Mouse (Mus musculus) thymus, adult 2 months (tissue): ENCODE results near the gene Keg1. TPM values are rescaled to one million over a fixed set of nuclear protein-coding genes. Genes with fewer than 3 reads are reported as not detected.
"Not testable (repeated sequence)": the region's sequence is repeated elsewhere in the genome, so short reads cannot be mapped to it uniquely, and the experiment has no call there.

ENCODE experiments used
- DNase-seq: peaks from one replicate; pipeline ENCODE4 v3.0.0; 2021
- H3K27ac ChIP-seq: fragments of 200-500 bp; 2 replicates; pipeline ENCODE4 v1.5.1; 2012; ENCODE audit warnings: low read length, control low read depth; ENCODE audit not compliant: control insufficient read depth, insufficient read depth
- H3K27me3 ChIP-seq: fragments of 200-500 bp; 2 replicates; pipeline ENCODE4 v1.6.1; 2012; ENCODE audit warnings: mild to moderate bottlenecking, low read length, moderate library complexity, mixed read lengths; ENCODE audit not compliant: control insufficient read depth, insufficient read depth
- H3K36me3 ChIP-seq: fragments of 200-500 bp; 2 replicates; pipeline ENCODE4 v1.6.1; 2012; ENCODE audit warnings: mild to moderate bottlenecking, low read length, moderate library complexity; ENCODE audit not compliant: control insufficient read depth, insufficient read depth
- H3K4me1 ChIP-seq: fragments of 200-500 bp; replicated peaks from 2 replicates; pipeline ENCODE4 v1.6.1; 2012; ENCODE audit warnings: low read length; ENCODE audit not compliant: control insufficient read depth, insufficient read depth
- H3K4me3 ChIP-seq: fragments of 200-500 bp; 2 replicates; pipeline ENCODE4 v1.5.1; 2012; ENCODE audit warnings: mild to moderate bottlenecking, low read length, control low read depth, moderate library complexity; ENCODE audit not compliant: control insufficient read depth, insufficient read depth
- CTCF ChIP-seq: fragments of 200-500 bp; IDR thresholded peaks from 2 replicates; pipeline ENCODE4 v1.5.1; 2012; ENCODE audit warnings: mild to moderate bottlenecking, control low read depth, low read length, moderate library complexity, borderline replicate concordance; ENCODE audit not compliant: control insufficient read depth, poor library complexity, insufficient read depth; ENCODE audit errors: extremely low read depth
- POLR2A ChIP-seq: fragments of 200-500 bp; IDR thresholded peaks from 2 replicates; pipeline ENCODE4 v1.6.1; 2012; ENCODE audit warnings: mild to moderate bottlenecking, low read length, control low read depth, moderate library complexity; ENCODE audit not compliant: control insufficient read depth, poor library complexity, insufficient read depth; ENCODE audit errors: extremely low read depth
- WGBS: fragments of 180-500 bp; shearing (Covaris S2); methylation state at CpG from one replicate; pipeline ENCODE4 v1.1.7; 2018; 5-methylcytosine and 5-hydroxymethylcytosine counted together
- polyA plus RNA-seq: library from polyadenylated mRNA; depleted of rRNA; stranded (reverse); fragments of >200 nt; gene quantifications from 2 replicates; pipeline ENCODE4 v1.2.3, GENCODE M21; 2012; rRNA removed

The Keg1 gene
- polyA plus RNA-seq, result 0.09 and 0.34 TPM in 2 replicates

DNA sequence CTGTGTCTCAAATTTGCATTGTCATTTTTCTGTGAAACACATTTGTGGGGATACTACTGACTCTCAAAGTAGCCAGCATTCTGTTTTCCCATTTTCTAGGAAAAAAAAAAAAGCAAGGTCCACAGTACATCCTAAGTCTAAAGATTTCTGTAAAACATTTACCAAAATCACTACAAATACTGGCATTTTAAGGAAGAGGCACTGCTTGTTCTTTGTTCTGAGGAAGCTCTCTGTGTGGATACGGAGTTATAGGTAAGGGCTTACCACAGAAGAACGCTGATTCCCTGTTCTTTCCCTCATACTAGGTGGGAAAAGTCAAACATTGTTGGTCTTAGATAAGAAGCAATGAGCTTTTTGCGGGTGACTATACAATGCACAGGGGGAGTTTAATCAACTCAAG, at the start of gene Keg1:
Gene Keg1, plus strand, starts transcription at position 197 of the 400 bp plus-strand sequence.
- Histone ChIP-seq H3K4me1 (no peaks in the 10 kb centered on the region), H3K36me3 (no peaks in the 10 kb centered on the region), H3K4me3 (no peak within 1 kb of the TSS), H3K27ac (no peak within 1 kb of the TSS), H3K27me3 (no peaks in the 10 kb centered on the region)
- DNase-seq, result no peak
- TF ChIP-seq CTCF (no peak), POLR2A (no peak)
- WGBS, result 85% methylated on average over 3 of the region's 3 CpGs

DNA sequence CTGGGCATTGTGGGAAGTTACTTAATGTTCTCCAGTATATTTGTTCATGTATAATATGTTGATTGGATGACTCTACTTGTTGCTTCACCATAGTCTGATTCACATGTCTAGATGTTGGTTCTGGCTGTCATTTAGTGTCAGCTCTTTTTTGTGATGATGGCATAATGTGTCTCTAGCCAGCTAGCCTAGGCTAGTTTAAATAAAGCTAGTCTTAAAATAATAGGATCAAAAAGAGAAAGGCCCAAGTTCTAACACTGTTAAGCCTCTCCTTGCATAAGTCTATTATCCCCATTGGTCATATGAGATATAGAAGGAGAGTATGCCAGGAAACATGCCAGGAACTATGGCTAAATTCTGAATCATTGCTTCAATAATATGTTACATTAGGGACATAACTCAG, 46.1 kb upstream of the Keg1 start:
- DNase-seq, result no peak
- Histone ChIP-seq H3K27ac (no peak overlapping the region), H3K36me3 (no peaks in the 10 kb centered on the region), H3K4me1 (no peaks in the 10 kb centered on the region), H3K4me3 (no peak overlapping the region), H3K27me3 (no peaks in the 10 kb centered on the region)
- TF ChIP-seq POLR2A (no peak), CTCF (no peak)

DNA sequence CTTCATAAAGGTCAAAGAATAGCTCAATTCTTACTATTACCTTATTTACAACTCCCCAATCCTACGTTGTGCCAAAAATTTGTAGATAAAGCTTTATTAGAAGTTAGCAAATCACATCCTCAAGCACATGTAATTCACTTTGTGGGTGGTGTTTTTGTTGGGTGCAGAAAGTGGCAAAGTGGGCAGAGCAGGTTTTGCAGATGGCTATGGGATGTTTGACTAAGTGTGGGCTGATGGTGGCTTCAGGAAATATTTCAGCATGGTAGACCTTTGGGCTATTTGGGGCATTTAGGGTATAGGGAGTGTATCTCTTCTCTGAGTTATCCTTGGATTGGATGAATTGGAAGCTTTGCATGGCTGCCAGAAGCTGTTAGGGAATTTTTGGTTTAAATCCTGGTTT, 29.4 kb upstream of the Keg1 start:
- no peak overlapping the region for H3K27ac ChIP-seq
- H3K4me3 ChIP-seq, result no peak overlapping the region
- no peaks in the 10 kb centered on the region for H3K27me3 ChIP-seq
- H3K4me1 ChIP-seq, result no peaks in the 10 kb centered on the region
- no peak for DNase-seq
- no peak for TF ChIP-seq CTCF
- no peak for TF ChIP-seq POLR2A
- H3K36me3 ChIP-seq, result no peaks in the 10 kb centered on the region
- 72% methylated on average over 1 of the region's 1 CpGs for WGBS

DNA sequence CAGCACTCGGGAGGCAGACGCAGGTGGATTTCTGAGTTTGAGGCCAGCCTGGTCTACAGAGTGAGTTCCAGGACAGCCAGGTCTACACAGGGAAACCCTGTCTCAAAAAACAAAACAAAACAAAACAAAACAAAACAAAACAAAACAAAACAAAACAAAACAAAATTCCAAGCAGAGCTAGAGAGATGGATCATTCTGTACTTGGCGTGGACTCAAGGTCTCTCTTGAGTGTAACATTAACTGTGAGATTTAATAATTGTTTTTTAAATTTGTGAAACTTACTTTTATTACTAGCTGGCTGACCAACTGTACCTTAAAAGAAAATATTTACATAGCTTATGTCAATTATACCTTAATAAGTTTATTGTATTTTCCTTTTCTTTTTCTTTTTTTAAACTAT, 27.0 kb upstream of the Keg1 start:
- H3K27me3 ChIP-seq, H3K4me1 ChIP-seq, DNase-seq, H3K4me3 ChIP-seq, H3K36me3 ChIP-seq, H3K27ac ChIP-seq: not testable (repeated sequence)
- WGBS, result 98% methylated on average over 3 of the region's 3 CpGs

DNA sequence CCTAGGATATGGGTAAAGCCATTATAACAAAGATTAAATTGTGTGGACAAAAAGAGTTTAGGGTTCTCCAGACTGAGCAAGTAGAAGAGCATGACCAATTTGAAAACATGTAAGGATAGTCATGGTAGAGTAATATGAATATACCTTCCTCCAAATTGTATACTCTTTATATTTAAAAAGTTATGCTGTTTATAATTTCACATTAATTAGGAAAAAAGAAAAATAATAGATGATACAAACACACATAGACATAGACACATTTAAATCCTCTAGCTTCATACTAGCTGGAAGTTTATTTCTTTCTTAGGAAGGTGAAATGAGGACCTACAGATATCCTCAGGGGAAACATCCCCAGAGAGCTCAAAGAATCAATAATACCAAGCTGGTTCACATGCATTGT, 25.4 kb upstream of the Keg1 start, which contains the start of gene Olfr1442:
Gene Olfr1442, plus strand, starts transcription at position 301 of the 400 bp plus-strand sequence.
- no peak within 1 kb of the TSS for H3K4me3 ChIP-seq
- DNase-seq, result no peak
- no peaks in the 10 kb centered on the region for H3K36me3 ChIP-seq
- no peak within 1 kb of the TSS for H3K27ac ChIP-seq
- no peaks in the 10 kb centered on the region for H3K4me1 ChIP-seq
- TF ChIP-seq CTCF, result no peak
- H3K27me3 ChIP-seq, result no peaks in the 10 kb centered on the region

DNA sequence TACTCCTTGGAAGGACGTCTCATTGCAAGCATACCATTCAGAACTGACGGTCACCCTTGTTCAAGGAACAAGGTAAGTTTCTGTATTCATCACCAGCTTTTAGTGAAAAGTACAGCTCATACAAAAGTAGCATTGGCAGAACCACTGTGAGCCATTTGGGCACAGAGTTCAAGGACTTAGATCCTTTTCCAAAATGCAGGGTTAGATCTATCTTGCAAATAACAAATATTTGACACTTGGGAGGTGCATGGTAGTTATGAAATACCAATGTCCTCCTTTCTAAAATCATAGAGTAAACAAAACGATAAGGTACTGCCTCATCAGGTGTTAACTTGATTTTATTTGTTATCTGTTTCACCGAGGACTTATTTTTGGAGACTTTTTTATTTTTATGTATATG, 24.5 kb upstream of the Keg1 start:
- no peaks in the 10 kb centered on the region for H3K36me3 ChIP-seq
- no peak overlapping the region for H3K4me3 ChIP-seq
- no peak overlapping the region for H3K27ac ChIP-seq
- TF ChIP-seq CTCF, result no peak
- TF ChIP-seq POLR2A, result no peak
- no peak for DNase-seq
- H3K4me1 ChIP-seq, result no peaks in the 10 kb centered on the region
- 95% methylated on average over 4 of the region's 4 CpGs for WGBS
- H3K27me3 ChIP-seq, result no peaks in the 10 kb centered on the region

DNA sequence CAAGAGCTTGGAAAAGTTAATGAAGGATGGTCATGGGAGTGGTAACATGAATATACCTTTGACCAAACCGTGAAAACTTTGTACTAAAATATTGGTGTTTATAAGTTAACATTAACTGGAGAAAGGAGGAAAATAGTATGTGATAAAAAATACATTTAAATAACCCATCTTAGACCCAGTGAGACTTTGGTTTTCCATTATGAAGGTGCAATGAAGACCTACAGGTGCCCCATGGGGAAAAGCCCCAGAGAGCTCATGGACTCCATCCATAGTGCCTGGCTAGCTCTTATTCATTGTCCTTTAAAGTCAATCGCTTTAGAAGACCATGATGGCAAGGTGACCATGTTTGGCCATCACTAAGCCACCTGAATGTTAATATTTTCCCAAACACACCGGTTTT, 17.8 kb upstream of the Keg1 start, which contains the start of gene Olfr1443:
Gene Olfr1443, plus strand, starts transcription at position 301 of the 400 bp plus-strand sequence.
- no peak for DNase-seq
- Histone ChIP-seq H3K27ac (no peak within 1 kb of the TSS), H3K27me3 (no peaks in the 10 kb centered on the region), H3K4me3 (no peak within 1 kb of the TSS), H3K4me1 (no peaks in the 10 kb centered on the region), H3K36me3 (no peaks in the 10 kb centered on the region)
- WGBS, result 76% methylated on average over 3 of the region's 3 CpGs
- TF ChIP-seq POLR2A, result no peak
- no peak for TF ChIP-seq CTCF

DNA sequence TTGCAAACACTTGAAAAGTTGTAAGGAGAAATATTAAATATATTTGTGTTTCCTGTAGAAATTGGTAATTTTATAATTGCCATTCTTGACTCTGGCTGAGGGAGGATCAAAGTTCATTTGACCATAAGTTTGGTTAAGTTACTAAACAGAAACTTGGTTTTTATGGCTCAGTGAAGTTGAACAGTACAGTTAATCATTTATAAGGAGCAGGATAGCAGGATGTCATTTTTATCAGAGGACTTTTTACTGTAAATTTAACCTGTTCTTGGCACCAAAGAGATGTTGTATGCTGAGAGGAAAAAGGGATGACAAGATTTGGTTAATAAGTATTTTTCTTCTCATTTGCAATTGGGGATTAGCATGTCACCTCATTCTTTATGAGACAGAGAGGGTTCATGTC, 10.9 kb upstream of the Keg1 start:
- no peak for TF ChIP-seq CTCF
- TF ChIP-seq POLR2A, result no peak

More for the DNA sequence above, 10.9 kb upstream of the Keg1 start:
- no peak overlapping the region for H3K4me3 ChIP-seq
- H3K36me3 ChIP-seq, result no peaks in the 10 kb centered on the region
- no peak overlapping the region for H3K27ac ChIP-seq
- no peaks in the 10 kb centered on the region for H3K27me3 ChIP-seq
- H3K4me1 ChIP-seq, result no peaks in the 10 kb centered on the region
- DNase-seq, result no peak
